Comparison of ENCODE assay signal across 8 mouse cellular contexts in genomic region chr13:69802095-69802494, GRCm38 (mm10). TPM values are rescaled to one million over a fixed set of nuclear protein-coding genes. Genes with fewer than 3 reads are reported as not detected.
DNase-seq lines count a peak whose midpoint lies in the region; ATAC-seq lines count a peak whose summit lies in the region.

Gene Med10 (plus strand): TSS chr13:69802395.

- H3K4me1 ChIP-seq in lung, embryonic 16.5 days (replicated peaks; ENCODE audit: control insufficient read depth, insufficient read depth, low read length), result no peaks in the 10 kb centered on the region
- H3K4me1 ChIP-seq in embryonic facial prominence, embryonic 10.5 days, result no peaks in the 10 kb centered on the region
- no peaks in the 10 kb centered on the region for H3K4me1 ChIP-seq in limb, embryonic 10.5 days
- no peaks in the 10 kb centered on the region for H3K4me1 ChIP-seq in neural tube, embryonic 14.5 days (ENCODE audit: control insufficient read depth, insufficient read depth, low read length)

- no peaks in the 10 kb centered on the region for H3K27me3 ChIP-seq in lung, embryonic 16.5 days (ENCODE audit: control insufficient read depth, insufficient read depth, low read depth, low read length)
- H3K27me3 ChIP-seq in embryonic facial prominence, embryonic 10.5 days (replicated peaks; ENCODE audit: low read depth, poor library complexity, severe bottlenecking), result no peaks in the 10 kb centered on the region
- no peaks in the 10 kb centered on the region for H3K27me3 ChIP-seq in limb, embryonic 10.5 days (ENCODE audit: low read depth, poor library complexity, severe bottlenecking)
- no peaks in the 10 kb centered on the region for H3K27me3 ChIP-seq in neural tube, embryonic 14.5 days (ENCODE audit: control insufficient read depth, insufficient read depth, low read length)

- ATAC-seq in lung, embryonic 16.5 days (ENCODE audit: low read depth), result no peak
- no peak for ATAC-seq in neural tube, embryonic 14.5 days (ENCODE audit: low read depth)

- no peaks in the 10 kb centered on the region for H3K9me3 ChIP-seq in lung, embryonic 16.5 days (ENCODE audit: control insufficient read depth, low read length)
- no peaks in the 10 kb centered on the region for H3K9me3 ChIP-seq in embryonic facial prominence, embryonic 10.5 days
- H3K9me3 ChIP-seq in limb, embryonic 10.5 days (replicated peaks), result no peaks in the 10 kb centered on the region
- H3K9me3 ChIP-seq in neural tube, embryonic 14.5 days (ENCODE audit: control insufficient read depth, low read length), result no peaks in the 10 kb centered on the region

- no peak within 1 kb of the TSS for H3K9ac ChIP-seq in lung, embryonic 16.5 days (ENCODE audit: low read length)
- no peak within 1 kb of the TSS for H3K9ac ChIP-seq in neural tube, embryonic 14.5 days (replicated peaks; ENCODE audit: low read depth, low read length)

- WGBS in lung, embryonic 16.5 days, result 79% methylated on average over 5 of the region's 5 CpGs
- 83% methylated on average over 5 of the region's 5 CpGs for WGBS in embryonic facial prominence, embryonic 10.5 days
- 83% methylated on average over 5 of the region's 5 CpGs for WGBS in limb, embryonic 10.5 days
- WGBS in neural tube, embryonic 14.5 days, result 80% methylated on average over 5 of the region's 5 CpGs

- H3K4me2 ChIP-seq in lung, embryonic 16.5 days (ENCODE audit: low read depth, low read length), result no peak within 1 kb of the TSS
- no peak within 1 kb of the TSS for H3K4me2 ChIP-seq in neural tube, embryonic 14.5 days (ENCODE audit: low read depth, low read length)

- H3K4me3 ChIP-seq in lung, embryonic 16.5 days (ENCODE audit: low read length), result no peak within 1 kb of the TSS
- H3K4me3 ChIP-seq in embryonic facial prominence, embryonic 10.5 days, result no peak within 1 kb of the TSS
- H3K4me3 ChIP-seq in limb, embryonic 10.5 days, result no peak within 1 kb of the TSS
- no peak within 1 kb of the TSS for H3K4me3 ChIP-seq in neural tube, embryonic 14.5 days (ENCODE audit: low read depth, low read length)

- H3K36me3 ChIP-seq in lung, embryonic 16.5 days (ENCODE audit: control insufficient read depth, insufficient read depth, low read length), result no peaks in the 10 kb centered on the region
- no peaks in the 10 kb centered on the region for H3K36me3 ChIP-seq in embryonic facial prominence, embryonic 10.5 days (replicated peaks)
- H3K36me3 ChIP-seq in limb, embryonic 10.5 days, result no peaks in the 10 kb centered on the region
- H3K36me3 ChIP-seq in neural tube, embryonic 14.5 days (ENCODE audit: control insufficient read depth, insufficient read depth, low read length), result no peaks in the 10 kb centered on the region

- H3K27ac ChIP-seq in lung, embryonic 16.5 days (ENCODE audit: low read length), result no peak within 1 kb of the TSS
- no peak within 1 kb of the TSS for H3K27ac ChIP-seq in embryonic facial prominence, embryonic 10.5 days (replicated peaks)
- H3K27ac ChIP-seq in limb, embryonic 10.5 days, result no peak within 1 kb of the TSS
- no peak within 1 kb of the TSS for H3K27ac ChIP-seq in neural tube, embryonic 14.5 days (ENCODE audit: low read depth, low read length)

- no peak for DNase-seq in lung, adult 18-20 months
- DNase-seq in embryonic facial prominence, embryonic 10.5 days (ENCODE audit: low spot score), result no peak
- no peak for DNase-seq in heart, postnatal 10 days
- DNase-seq in limb, embryonic 10.5 days (ENCODE audit: low spot score), result no peak
- no peak for DNase-seq in right cerebral cortex, adult 2 months (ENCODE audit: low spot score in 2 of 2)
- no peak for DNase-seq in right cerebral cortex, postnatal 25 days

- intact Hi-C loops in heart, postnatal 10 days (cut with DNase I), result no loop called here

RNA-seq across cellular contexts. Expression of gene Med10, which starts in this region (rescaled TPM):
- 127 and 128 TPM in 2 replicates for polyA plus RNA-seq in lung, embryonic 16.5 days (2015; fragmentation: Nextera tagmentation; extraction: Ambion mirVana)
- 170 and 172 TPM in 2 replicates for polyA plus RNA-seq in embryonic facial prominence, embryonic 10.5 days (2016; fragmentation: Nextera tagmentation; extraction: Ambion mirVana)
- total RNA-seq in heart, postnatal 10 days (2021), result 10 to 100 TPM; 39.3 to 41.8 TPM
- polyA plus RNA-seq in limb, embryonic 10.5 days (2016; fragmentation: Nextera tagmentation; extraction: Ambion mirVana), result 170 TPM in 2 replicates
- polyA plus RNA-seq in neural tube, embryonic 14.5 days (2014; fragmentation: Nextera tagmentation; extraction: Ambion mirVana), result 149 and 169 TPM in 2 replicates
